Mouse (Mus musculus) retina, adult 2 months (tissue): ENCODE results near the gene Bpifb9b.
A peak's percentile ranks its signal among the peaks of the same experiment; 100 is the strongest.
"Not testable (repeated sequence)": the region's sequence is repeated elsewhere in the genome, so short reads cannot be mapped to it uniquely, and the experiment has no call there.

Experiments used
- DNase-seq: peaks from one replicate; pipeline ENCODE4 v3.0.0-alpha.2; 2012; ENCODE audit warnings: low read depth, low spot score

The Bpifb9b gene

DNA sequence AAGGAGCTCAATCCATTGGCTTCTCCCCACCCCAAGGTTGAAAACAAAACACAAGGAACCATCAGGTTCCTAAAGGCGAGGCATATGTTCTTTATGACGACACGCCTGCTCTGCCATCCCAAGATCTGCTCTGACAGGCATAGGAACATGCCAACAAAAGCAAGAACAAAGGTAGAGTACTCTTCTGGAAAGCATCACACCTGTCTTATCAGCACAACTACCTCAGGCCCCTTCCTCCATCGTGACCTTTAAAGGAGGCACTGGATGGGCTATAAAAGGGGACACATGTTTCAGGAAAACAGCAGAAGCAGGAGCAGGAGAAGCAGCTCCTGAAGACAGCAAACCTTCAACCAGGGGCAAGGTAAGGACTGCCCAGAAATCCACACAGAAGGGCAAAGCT, at the start of gene Bpifb9b:
Gene Bpifb9b, plus strand, starts transcription at position 301 of the 400 bp plus-strand sequence.
- DNase-seq: not testable (repeated sequence)

DNA sequence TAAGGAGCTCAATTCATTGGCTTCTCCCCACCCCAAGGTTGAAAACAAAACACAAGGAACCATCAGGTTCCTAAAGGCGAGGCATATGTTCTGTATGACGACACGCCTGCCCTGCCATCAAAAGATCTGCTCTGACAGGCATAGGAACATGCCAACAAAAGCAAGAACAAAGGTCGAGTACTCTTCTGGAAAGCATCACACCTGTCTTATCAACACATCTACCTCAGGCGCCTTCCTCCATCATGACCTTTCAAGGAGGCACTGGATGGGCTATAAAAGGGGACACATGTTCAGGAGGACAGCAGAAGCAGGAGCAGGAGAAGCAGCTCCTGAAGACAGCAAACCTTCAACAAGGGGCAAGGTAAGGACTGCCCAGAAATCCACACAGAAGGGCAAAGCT, 49.5 kb upstream of the Bpifb9b start, which contains the start of gene Bpifb9a:
Gene Bpifb9a, plus strand, starts transcription at position 301 of the 400 bp plus-strand sequence.
- not testable (repeated sequence) for DNase-seq

DNA sequence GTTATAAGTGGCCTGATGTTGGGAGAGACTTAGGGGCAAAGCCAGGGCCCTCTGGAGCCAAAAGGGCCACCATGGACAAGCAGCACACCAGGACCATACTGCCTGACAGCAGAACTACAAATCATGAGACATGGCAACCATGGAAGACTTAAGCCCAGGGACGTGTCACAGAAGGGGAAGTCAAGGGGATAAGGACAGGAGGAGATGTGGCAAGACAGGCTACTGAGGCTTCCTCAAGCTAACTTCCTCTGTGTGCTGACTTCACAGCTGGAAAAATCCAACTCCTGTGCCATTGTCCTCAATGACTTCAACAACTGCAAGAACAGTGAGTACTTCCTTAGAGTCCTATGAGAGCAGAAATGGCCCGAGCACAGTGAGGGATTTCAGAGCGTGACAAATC, 42.6 kb upstream of the Bpifb9b start:
- not testable (repeated sequence) for DNase-seq

DNA sequence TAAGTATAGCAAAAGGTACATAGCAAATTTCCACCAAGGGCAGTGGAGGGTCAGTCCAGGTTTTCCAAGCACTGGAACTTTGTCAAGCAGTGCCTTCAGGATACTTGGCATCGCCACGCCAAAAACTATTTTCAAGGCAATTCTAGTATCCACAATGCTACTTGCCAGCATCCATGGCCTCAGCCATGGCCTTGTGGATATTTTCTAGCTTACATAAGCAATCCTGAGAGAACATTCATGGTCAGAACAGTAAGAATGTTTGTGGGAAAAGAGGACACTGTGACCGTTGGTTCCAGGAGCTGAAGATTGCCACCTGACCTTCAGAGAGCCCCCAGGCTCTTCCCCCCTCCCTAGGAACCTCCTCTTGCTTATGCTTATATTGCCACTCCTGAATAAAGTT, 15.2 kb upstream of the Bpifb9b start:
- not testable (repeated sequence) for DNase-seq

DNA sequence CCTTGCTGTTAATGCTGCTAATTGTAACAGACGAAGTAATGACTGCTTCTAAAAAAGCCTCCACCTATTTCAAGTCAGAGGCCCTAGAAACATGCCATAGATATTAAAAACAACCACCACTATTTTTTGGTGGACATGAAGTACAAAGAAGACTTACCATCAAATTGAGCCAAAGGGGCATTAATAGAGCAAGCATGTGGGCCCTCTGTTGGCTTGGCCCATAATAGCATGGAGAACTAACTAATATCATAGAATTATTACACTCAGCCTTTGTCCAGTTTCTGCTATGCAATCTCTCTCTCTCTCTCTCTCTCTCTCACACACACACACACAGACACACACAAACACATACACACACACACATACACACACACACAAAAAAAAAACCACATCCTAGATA, 14.2 kb upstream of the Bpifb9b start:
- DNase-seq: no peak

DNA sequence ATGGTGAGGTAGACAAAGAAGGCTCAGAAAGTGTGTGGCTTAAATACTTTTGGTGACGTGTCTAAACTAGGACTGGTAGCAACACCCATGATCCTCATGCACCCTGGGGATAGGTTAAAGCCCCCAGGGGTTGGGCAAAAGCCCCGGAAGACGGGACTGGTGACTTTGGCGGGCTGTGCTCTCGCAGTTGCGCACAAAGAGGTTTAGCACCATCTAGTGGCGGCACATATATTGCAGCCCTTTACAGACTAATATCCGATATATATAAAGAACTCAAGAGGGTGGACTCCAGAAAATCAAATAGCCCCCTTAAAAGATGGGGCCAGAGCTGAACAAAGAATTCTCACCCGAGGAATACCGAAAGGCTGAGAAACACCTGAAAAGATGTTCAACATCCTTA, 12.3 kb upstream of the Bpifb9b start:
- peak; percentile 1 for DNase-seq

DNA sequence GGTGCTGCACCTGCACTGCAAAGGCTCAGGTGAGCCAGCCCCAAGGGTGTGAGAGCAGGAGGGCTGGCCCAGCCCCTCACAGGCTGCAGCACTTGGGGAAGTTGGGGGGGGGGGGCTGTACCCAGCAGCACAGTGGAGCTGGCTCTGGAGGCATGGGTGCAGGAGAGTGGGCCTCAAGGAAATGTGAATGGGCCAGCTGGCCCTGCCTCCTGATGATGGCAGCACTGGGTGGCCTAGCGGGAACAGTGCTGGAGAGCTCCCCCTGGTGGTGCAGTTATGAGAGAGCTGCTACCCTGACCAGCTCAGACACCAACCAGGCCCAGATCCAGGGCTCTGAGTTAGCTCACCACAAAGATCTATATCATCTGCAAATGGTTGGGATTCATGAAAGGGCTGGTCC, 6.5 kb upstream of the Bpifb9b start:
- peak; percentile 15 for DNase-seq

DNA sequence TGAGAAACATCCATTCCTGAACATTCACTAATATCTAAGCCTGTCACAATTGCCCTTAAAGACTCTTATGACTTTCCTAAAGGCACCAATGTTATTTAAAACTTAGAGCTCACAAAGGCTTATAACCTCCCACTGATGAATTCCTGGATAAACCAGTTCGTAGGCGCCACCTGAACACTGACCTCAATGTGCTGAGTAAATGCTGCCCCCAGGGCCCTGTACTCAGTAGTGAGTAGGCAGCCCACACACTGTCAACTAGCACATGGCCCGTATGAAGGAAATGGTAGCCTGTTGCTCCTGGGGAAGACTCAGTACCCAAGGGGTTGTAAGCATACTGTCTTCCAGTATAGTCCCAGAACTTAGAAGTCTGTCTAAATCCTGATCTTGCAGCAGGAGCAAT, 5.3 kb upstream of the Bpifb9b start:
- DNase-seq: no peak

DNA sequence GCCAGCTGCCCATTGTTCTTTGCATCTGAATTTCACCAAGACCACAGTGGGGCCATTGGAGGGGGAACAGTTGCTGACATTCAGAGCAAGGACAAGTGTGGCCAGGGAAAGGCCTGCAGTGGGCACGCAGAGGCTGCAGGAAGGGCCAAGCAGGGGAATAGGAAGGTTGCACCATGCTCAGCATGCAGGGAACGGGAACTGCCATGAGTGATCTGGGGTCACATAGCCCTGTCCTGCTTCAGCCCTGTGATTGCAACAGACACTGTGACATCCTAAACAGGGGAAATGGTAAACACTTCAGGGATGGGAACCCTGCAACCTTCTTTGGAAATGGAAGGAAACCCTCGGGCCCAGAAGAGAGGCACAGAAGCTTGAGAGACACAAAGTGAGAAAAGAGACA, 2.4 kb upstream of the Bpifb9b start:
- not testable (repeated sequence) for DNase-seq

DNA sequence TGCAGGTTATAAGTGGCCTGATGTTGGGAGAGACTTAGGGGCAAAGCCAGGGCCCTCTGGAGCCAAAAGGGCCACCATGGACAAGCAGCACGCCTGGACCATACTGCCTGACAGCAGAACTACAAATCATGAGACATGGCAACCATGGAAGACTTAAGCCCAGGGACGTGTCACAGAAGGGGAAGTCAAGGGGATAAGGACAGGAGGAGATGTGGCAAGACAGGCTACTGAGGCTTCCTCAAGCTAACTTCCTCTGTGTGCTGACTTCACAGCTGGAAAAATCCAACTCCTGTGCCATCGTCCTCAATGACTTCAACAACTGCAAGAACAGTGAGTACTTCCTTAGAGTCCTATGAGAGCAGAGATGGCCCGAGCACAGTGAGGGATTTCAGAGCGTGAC, 6.7 kb downstream of the Bpifb9b start:
- DNase-seq: not testable (repeated sequence)

DNA sequence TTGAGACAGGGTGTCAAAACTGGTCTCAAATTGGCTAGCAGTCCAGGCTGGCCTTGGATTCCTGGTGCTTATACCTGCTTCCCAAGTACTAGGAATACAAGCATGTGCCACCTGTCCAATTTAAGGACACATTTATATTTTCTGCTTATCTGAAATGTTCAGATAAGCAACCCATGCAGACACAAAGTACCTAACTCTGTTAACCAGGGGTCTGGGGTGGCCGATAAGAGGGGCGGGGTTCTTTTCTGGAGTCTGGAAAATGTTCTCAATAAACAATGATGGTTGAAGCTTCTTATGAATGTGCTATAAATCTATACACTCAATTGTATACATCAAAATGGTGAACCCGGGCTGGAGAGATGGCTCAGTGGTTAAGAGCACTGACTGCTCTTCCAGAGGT, 19.8 kb downstream of the Bpifb9b start:
- DNase-seq: no peak

DNA sequence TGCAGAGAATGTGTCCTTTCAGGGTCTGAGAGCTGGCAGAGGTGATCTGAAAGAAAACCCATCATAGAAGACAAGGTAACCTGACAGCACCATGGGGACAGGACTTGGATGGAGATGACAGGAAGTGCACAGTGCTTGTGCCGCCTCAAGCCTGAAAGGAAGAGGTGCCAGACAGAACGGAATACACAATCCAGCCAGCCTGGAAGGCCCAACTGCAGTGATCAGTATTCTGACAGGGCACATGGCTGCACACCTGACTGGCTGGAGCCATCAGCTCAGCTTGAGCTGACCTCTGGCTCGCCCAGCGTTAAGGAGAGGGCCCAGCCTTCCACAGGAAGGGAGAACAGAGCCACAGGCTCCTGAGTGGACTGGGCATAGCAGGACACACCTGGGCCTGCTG, 28.5 kb downstream of the Bpifb9b start:
- DNase-seq: no peak

DNA sequence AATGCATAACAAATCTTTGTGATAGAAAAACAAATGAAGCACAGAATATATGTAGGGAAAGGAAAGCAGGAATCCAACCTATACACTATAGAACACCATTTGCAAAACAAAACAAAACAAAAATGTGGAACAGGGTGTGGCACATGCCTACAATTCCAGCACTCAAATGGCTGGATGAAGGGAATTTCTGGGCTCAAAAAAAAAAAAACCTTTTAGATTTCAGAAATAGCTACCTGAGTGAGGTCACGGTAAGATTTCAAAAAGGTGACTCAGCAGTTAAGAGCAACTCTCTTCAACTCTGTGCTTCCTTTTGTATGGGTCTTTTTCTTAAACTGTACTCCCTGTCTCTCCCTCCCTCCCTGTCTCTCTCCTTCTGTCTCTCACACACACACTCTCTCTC, 31.1 kb downstream of the Bpifb9b start:
- no peak for DNase-seq

DNA sequence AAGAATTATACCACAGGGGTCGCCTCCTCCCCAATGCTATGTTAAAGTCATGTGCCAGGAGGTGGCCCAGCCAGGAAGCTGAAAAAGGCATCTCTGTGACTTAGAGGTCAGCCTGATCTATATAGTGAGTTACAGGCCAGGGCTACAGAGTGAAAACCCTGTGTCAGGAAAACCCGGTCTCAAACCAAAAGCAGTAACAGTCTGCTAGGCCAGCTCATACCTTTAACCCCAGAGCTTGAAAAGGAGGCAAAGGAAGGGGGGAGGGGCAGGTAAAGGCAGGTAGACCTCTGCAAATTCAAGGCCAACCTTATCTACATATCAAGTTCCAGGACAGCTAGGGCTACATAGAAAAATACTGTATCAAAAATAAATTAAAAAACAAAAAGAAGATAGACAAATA, 32.3 kb downstream of the Bpifb9b start:
- DNase-seq: no peak

DNA sequence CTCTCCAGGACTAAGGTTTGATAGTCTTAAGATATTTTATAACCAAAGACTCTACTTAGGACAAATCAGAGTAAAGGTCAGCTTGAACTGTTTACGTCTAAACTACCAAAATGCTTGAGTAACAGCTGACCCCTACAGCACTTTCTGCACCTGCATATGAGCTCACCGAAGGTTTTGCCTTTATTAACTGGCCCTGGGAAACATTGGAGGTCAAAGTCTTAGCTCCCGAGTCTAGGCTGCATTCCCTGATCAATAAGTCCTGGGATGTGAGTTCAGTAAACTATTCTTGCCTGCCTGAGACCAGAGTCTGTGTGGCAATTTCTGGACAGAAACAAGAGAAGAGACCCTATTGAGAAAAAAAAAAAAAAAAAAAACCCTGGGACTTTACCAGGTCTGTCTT, 41.1 kb downstream of the Bpifb9b start:
- no peak for DNase-seq

DNA sequence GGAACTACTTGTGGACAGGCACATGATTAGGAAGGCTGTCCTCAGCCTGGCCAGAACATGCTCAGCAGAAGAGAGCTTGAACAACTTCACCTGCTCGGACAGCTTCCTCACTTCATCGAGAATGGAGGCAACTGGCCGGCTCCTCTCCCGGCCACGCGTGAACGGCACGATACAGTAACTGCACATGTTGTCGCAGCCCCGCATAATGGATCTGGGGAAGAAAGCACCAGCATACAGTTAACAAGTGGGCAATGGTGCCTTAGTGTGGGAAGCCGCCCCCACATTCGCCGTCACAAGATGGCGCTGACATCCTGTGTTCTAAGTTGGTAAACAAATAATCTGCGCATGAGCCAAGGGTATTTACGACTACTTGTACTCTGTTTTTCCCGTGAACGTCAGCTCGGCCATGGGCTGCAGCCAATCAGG, 47.0 kb downstream of the Bpifb9b start:
- DNase-seq: not testable (repeated sequence)

DNA sequence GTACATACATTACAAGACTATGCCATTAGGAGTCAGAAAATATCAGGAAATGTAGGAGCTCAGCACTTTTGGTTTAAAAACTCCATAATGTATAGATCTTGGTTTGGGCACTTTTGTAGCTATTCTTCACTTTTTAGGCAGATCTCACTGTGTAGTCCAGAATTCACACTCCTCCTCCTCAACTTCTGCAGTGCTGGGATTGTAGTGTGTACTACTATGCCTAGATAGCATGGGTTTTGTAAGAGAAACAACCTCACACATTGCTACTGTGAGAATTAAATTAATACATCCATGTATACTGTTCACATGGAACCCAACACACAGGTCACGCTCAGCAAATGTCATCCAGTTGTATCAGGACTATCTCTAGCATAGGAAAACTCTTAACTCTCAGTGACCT, 60.5 kb downstream of the Bpifb9b start:
- DNase-seq: no peak
